Mouse (Mus musculus): ENCODE measurements at regions not wholly inside any gene's neighbourhood (a gene's known extent, or its start where the extent isn't known, plus 50 kb on each side); places are given as distances from the start of the nearest gene placed in this dataset.

- no peak for DNase-seq (ENCODE audit: low spot score)
These were observed 601.2 kb downstream of the Dok5 start for GRCm38 (mm10) chr2:171332826-171333225.

DNA sequence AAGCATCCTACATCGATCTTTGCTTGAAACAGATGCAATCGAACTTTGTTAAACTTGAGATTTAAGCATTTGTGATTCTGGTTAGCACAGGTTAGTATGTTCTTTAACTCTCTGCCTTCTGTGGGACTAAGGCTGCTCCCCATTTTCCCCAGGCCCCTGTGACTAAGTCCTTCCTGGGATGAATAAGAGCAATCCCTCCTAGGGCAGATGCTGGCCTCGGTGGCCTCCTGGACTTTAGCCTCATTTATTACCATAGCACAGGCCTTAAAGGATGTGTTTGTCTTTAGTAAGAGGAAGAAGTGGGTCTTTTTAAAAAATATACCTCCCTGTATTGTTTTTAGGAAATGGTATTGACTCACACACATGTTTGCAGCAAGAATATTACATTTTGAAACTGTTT lies 599.9 kb downstream of the Dok5 start:
- DNase-seq (ENCODE audit: low spot score) = no peak

DNA sequence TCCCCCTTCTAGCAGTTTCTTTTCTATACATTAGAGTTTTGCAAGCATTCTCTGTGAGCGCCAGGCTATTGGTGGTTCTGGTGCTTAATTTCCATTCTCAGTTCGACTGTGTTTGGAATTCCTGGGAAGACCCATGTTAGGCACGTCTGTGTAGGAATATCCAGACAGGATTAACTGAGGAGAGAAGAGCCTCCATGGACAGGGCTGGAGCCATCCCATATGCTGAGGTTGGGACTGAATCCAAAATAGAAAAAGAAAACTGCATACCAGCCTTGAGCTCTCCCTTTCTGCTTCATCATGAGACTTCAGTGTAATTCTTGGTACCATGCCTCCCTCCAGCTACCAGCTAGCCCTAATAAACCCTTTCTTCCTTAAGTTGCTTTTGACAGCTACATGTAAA lies 595.3 kb downstream of the Dok5 start:
- DNase-seq (ENCODE audit: low spot score) = no peak

DNA sequence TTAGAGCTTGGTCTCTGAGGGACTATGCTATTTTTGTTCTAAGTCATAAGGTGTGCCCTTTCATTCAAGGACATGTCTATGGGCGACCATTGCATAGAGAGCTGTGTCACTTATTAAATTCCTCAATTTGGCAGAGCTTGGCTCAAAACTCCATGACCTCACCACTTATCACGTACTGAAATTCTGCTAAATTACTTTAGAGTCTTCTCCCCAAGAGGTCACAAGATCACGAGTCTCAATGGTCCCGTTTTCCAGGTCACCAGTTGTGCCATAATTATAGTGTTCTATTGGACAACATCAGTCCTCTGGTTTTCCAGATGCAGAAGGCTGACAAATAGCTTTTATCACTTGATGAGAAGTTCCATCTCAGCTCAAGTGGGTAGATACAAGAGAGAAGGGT lies 576.9 kb downstream of the Dok5 start:
- no peak for DNase-seq (ENCODE audit: low spot score)

DNA sequence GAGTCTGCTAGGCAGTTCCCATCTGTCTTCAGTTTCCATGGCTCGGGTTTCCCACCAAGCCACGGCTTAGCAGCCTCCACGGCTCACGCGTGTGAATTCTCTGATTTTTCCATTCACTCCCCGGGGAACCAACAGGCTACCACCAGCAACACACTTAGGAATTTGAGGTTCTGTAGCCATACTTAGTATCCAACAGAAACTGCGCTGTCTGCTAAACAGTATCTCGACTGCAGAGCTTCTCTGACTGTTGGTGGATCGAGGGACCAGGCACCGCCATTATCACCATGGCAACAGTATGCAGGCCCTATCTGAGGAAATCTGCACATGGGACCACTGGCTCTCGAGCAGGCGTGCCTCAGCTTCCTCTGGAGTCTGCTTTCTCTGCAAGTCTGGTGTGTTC lies 574.4 kb downstream of the Dok5 start:
- no peak for DNase-seq (ENCODE audit: low spot score)

- DNase-seq (ENCODE audit: low spot score) = no peak
These were observed 566.9 kb downstream of the Dok5 start for GRCm38 (mm10) chr2:171298519-171298918.

DNA sequence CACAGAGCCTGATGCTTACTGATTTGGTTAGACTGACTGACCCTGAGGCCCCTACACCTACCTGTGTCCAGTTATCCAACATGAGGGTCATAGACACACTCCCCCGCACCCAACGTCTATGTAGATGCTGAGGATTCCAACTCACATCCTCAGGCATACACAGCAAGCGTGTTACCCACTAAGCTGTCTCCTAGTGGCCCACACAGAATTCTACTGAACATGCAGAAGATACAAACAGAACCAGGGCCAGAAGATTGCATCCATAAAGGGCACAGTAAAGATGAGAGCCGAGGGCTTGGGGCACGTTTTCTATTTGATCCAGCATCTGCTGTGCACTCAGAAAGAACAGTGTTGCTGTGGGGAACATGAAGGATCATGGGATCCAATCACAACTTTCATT lies 564.0 kb downstream of the Dok5 start:
- no peak for DNase-seq (ENCODE audit: low spot score)

DNA sequence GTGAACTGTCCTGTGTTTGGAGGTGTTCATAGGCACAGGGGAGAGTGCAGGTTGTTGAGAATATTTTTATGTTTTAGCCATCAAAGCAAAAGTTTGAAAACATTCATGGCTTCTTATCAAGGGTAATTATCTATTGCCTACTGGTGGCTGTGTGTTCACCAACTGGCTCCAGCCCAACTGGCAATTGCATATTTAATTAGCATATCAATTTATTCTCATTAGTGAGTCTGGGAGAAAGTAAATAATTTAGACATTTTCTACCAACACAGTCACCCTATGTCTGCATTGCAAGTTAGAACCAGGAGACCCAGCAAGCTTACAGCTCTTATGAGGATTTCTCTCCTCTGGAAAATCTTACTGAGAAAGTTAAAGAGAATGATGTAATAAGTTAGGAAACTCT lies 561.0 kb downstream of the Dok5 start:
- DNase-seq (ENCODE audit: low spot score) = no peak

DNA sequence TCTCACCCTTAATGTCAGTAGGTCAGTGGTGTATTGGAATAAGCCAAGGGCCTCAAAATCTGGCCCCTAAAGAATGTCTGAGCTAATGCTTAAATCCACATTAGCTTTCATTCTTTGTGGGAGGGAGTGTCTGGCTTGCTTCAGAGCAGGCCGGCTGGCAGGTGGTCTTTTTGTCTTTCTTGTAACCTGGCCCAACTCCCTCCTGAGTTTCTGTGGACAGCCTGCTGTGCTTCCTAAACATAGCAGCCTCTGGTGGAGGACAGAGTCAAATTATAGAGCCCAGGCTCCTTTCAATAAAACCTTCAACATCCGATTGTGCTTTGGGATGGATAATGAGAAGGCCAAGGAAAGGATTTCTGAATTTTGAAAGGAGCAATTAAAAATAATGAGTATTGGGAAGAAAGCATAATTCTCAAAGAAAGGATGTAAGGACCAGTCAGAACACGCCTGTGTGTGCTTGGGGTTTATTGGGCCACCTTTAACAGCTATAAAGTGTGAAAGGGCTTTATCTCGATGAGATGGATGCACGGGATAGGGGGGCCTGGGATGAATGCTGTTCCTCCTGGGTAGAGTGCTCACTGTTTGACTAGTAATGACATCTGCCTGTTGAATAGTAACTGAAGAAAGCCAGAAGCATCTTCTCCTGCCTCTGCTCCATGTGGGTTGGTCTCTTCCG lies 554.2 kb downstream of the Dok5 start:
- no peak for DNase-seq (ENCODE audit: low spot score)

GRCm38 (mm10) chr2:171280132-171280531 lies 548.5 kb downstream of the Dok5 start:
- DNase-seq (ENCODE audit: low spot score) = no peak

- DNase-seq (ENCODE audit: low spot score) = no peak
These were observed 547.7 kb downstream of the Dok5 start for GRCm38 (mm10) chr2:171279319-171279718.

GRCm38 (mm10) chr2:171253194-171253593 lies 521.6 kb downstream of the Dok5 start:
- DNase-seq (ENCODE audit: low spot score) = no peak

GRCm38 (mm10) chr2:171245391-171245790 lies 513.8 kb downstream of the Dok5 start:
- no peak for DNase-seq (ENCODE audit: low spot score)

GRCm38 (mm10) chr2:171242356-171242755 lies 510.7 kb downstream of the Dok5 start:
- no peak for DNase-seq (ENCODE audit: low spot score)

GRCm38 (mm10) chr2:171237276-171237960 lies 505.8 kb downstream of the Dok5 start:
- DNase-seq (ENCODE audit: low spot score) = no peak

- no peak for DNase-seq (ENCODE audit: low spot score)
These were observed 501.2 kb downstream of the Dok5 start for GRCm38 (mm10) chr2:171232812-171233211.

DNA sequence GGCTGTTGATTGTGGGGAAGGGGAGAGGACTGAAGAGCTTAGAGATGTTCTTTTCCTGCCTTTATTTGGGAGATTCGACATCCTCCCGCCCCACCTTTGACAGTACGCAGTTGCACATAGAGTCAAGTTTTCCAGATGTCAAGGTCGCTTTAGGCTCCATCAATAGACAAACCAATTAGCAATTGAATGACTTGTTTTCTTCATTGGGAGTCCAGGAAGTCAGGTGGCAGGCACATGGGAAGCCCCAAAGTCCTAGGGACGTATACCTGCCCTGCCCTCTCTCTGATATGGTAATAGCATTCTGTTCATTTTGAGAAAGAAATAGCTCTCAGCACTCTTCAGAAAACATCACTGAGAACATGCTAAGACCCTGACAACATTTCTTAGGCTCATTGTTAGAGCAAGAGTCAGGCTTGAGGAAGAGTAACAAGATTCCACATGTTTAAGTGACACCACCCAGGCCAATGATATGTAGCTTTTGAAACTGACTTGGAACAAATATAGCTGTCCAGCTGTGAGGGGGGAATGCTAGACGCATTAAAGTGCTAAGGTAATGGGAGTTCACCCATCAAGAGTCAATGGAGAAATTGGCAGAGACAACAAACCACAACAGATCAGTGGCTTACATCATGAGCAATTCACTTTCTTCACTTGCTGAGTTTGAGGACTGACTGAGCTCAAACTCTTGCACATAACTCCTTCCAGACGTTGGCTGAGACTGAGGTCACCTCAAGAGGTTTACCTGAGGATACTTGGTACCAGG lies 499.9 kb downstream of the Dok5 start:
- no peak for DNase-seq (ENCODE audit: low spot score)

- DNase-seq (ENCODE audit: low spot score) = no peak
These were observed 498.9 kb downstream of the Dok5 start for GRCm38 (mm10) chr2:171230536-171230935.

DNA sequence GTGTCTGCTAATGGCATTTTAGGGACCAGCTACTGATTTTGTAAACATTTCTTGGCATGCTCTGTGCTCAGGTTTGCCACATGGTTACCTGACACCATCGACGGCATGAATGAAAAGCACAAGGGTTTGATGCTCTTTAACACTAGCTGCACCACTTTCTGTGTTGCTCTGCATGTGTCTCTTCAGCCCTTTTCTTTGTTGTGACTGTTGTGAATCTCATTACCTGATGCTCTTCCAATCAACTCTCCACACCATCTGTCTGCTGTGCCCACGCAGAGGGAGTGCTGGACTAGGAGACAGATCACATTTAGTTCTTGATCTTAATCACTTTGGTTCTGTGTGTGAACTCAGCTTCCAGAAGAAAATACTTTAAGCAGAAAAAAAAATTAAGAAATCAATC lies 496.6 kb downstream of the Dok5 start:
- DNase-seq (ENCODE audit: low spot score) = no peak

DNA sequence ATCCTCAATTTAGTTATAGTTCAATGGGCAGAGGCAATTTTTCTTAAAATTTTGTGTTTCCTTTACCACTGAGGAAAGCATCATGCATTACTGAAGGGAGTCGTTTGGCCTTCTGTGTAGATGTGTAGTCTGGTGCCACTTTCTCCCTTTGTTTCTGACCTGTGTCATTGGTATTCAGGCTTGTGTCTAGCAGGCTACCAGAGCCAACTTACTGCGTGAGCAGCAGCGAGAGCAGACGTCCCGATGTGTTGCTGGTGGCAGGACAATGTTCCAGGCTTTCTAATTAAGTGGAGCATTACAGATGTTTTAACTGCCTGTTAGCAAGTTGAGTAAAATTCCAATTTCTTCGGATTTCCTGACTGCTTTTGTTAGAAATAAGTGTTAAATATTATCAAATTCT lies 482.2 kb downstream of the Dok5 start:
- no peak for DNase-seq (ENCODE audit: low spot score)

- no peak for DNase-seq (ENCODE audit: low spot score)
These were observed 464.9 kb downstream of the Dok5 start for GRCm38 (mm10) chr2:171196472-171196871.

DNA sequence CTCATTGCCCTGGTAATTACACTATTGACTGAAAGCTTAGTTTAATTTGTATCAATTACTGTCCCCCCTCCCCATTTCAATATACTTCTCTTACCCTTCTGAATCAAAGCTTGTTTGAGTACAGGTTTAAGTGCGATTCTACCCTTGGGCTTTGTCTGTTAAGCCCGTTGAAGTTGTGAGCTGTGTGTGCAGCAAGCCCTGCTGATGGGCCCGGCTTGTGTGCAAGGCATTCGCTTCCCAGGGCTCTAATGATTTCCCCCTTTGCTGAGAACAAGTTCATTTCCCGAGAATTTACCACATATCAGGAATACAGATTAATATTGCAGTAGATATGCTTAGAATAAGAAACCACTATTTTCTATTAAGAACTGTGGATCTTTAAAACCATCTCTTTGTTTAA lies 460.6 kb downstream of the Dok5 start:
- no peak for DNase-seq (ENCODE audit: low spot score)

Data from lung, postnatal 25 days (tissue).